Mouse (Mus musculus): ENCODE measurements around the gene Ift140.

Gene Ift140

DNA sequence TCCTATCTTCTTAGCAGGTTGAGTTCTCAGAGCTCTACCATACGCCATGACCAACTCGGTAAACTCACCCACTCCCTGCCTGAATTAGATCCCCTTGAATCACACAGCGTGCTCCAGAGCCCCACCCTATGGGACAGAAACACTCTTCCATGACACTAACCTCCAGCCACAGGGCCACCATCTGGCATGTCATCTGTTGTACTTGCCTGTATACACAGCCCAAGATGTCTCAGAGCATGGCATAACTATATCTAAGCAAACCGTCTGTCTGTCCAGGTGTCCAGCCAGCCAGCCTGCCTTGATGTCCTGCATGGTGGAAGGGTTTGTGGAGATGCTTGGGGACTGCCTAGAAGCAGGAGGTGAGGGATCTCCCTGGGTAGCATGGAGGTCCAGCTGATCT lies 61.0 kb downstream of the Ift140 start:
- DNase-seq (ENCODE audit: low spot score in 2 of 2) = peak in 1 of 2 experiments; percentile 23

DNA sequence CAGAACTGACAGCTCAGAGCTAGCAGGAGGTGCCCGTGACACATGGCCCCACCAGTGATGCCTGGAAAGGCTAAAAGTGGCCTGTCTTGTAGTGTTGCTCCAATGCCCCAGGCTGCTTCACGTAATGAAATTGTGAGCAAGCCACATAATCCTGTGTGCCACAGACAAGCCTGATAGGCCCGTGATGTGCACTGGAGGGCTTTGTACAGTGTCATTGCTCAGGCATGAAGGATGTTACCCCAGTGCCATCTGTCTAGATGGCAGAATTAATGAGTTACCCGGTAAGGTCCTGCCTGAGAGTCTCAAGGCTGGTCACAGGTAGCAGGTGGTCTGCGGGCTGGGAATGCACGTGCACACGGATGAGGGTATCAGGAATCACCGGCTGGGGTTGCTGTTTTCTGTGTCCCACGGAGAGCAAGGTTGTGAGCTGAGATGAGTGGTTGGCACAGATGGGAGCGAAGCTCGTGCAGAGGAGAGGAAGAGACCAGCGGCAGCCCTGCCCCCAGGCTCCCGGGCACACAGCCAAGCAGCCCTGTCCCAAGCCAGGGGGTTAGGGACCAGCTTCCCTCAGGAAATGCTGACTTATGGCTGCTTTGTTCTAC lies 62.0 kb downstream of the Ift140 start:
- DNase-seq (ENCODE audit: low spot score in 2 of 2) = peak in 1 of 2 experiments; percentile 34

DNA sequence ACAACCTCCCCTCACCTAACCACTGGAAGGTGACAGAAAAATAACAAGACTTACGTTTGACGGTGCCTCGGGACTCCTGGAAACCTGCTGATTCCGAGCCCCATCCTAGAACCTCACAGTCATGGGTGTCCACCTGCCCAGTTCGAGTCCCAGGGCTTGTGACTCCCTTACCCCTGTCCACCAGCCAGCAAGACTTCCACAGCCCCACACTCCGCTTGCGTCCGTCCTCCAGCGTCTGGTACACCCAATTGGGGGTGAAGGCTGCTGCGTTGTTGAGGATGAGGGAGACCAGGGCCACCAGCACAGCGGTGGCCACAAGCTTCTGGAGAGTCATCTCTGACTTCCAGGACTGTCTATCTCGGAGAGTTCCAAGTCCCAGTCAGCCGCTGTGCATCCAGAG lies 64.3 kb downstream of the Ift140 start:
- no peak for DNase-seq (ENCODE audit: low spot score in 2 of 2)

DNA sequence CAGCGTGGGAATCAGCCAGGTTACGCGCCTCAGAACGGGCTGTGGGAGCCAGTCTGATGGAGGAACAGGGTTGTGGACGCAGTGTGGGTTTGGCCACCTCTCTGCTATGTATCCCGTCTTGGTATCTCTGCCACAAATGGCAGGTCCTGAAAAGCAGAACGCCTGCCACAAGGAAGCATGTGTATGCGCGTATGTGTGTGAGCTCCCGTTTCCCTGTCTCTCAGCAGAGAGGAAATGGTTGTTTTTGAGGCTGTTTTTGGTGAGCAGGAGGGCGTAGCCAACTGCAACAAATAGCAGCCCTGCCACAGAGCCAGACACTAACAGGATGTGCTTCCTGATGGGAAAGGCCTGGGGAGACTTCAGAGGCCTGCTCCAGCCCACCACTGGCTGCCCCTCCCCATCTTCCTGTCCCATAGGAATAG lies 65.1 kb downstream of the Ift140 start:
- DNase-seq (ENCODE audit: low spot score in 2 of 2) = no peak

DNA sequence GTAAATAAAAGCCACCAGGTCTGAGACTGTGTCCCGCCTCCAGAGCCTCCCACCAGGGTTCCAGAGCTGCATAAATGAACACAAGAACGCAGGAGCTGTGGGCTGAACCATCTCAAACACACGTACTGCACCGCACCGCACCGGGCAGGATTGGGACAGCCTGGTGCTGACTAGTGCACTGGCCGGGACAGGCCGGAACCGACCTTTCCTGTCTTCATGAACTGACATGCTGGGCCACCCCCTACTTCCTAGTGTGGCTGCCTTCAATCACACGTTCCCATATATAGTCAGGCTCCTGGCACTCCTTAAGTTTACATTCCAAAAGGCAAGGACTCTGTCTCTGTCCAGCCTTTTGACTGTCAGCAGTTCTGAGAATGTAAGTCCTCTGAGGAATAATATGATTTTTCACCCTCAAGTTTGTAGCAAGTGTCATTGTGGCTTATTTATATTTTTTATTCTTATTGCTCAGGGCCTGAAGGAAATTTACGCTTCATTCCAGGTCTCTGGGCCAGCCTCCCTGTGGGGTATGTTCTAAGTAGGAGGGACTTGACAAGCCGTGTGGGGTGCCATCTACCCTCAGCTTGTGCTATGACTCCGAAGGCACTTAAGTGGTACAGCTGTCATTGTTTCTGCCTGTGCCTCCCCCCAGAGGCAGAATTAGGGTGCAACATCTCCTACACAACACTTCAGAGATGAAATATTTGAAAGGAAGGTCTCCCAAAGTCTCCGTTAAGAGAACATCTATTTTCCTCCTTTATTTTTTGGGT lies 66.4 kb downstream of the Ift140 start:
- DNase-seq (ENCODE audit: low spot score in 2 of 2) = no peak

DNA sequence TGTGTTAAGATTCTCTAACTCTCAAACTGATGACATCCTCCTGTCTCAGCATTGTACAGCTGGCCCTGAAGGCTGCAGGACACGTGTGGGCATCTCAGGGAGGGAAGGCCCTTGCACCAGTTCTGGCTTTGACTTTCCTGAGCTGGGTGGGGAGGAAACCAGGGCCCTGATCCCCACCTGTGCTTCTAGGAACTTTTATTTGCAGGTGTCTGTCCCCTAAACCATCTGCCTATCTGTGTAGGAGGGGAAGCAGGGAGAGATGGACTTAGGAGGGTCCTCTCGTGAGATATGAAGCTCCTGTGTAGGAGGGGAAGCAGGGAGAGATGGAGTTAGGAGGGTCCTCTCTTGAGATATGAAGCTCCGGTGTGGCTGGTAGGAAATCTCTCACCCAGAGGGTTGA lies 67.0 kb downstream of the Ift140 start:
- DNase-seq (ENCODE audit: low spot score in 2 of 2) = no peak

DNA sequence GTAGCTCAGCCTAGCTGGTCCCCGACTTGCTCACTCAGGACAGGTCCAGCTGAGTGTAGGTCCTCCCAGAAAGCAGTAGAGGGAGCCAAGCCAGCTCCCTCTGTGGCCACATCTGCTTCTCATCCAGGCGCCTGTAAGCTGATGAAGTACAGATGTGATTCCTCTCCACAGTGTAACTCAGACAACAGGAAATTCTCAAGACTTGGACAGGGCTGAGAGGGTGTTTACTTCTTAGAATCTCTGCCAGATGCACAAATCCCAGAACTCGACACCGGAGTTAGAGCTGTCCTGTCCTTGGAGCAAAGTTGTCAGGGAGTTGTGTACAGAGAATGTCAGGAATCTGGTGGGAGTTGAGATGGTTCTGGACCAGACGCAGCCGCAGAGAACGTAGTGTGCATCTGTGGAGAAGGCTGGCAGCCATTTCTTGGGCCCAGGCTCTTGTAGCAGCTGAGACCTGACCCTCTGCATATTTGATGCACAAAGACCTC lies 67.6 kb downstream of the Ift140 start, which contains the start of gene Tmem204:
Gene Tmem204, minus strand, starts transcription at position 148 of the 488 bp plus-strand sequence.
- DNase-seq (ENCODE audit: low spot score in 2 of 2) = no peak

DNA sequence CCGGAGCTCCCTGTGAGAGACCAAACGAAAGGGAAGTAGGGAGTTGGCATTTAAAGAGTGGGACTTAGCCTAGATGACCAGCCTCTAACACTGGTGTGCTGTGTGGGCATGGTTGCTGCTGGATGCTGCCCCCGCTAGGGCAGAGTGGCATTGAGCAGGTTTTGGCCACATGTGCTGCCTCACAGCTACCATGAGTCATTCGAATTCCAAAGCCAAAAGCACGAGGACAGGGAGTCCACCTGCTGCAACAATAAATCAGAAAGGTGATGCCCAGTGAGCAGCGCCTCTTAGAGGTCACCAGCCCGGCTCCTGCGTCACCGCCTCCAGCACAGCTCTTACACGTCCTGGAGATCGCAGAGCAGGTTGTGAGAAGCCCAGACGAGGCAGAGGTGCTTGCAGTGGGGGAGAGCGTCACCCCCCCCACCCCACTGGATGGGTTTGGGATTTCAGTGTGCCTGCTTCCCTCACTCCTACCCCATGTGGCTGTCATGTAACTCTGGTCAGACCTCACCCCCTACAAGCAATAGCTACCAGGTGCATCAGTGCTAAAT lies 69.0 kb downstream of the Ift140 start:
- no peak for DNase-seq (ENCODE audit: low spot score in 2 of 2)

DNA sequence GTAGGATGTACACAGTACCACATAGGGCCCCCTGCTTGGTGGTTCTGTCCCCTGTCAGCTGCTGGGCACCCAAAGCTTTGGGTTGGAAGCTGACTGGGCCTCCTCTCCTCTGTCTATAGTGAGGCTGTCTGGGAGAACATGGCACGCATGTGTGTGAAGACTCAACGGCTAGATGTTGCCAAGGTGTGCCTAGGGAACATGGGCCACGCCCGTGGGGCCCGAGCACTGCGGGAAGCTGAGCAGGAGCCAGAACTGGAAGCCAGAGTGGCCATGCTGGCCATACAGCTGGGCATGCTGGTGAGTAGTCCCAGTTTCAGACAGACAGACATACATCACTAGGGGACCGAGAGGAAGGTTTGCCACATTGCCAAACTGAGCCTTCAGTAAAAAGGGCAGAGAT lies 70.8 kb downstream of the Ift140 start:
- no peak for DNase-seq (ENCODE audit: low spot score in 2 of 2)

DNA sequence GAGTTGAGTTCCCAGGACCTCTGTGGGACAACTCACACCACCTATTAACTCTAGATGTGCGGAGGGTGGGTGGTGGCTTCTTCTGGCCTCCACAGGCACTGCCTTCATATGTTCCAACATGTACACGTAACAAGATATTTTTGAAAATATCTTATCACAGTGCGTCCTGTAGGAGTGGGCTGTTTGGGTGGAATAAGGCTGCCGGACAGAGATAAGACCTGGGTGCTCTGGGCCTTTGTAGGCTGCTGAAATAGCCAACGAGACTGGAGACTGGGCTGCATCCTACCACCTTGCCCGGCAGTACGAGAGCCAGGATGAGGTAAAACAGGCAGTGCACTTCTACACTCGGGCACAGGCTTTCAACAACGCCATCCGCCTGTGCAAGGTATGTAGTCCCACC lies 73.3 kb downstream of the Ift140 start:
- no peak for DNase-seq (ENCODE audit: low spot score in 2 of 2)

DNA sequence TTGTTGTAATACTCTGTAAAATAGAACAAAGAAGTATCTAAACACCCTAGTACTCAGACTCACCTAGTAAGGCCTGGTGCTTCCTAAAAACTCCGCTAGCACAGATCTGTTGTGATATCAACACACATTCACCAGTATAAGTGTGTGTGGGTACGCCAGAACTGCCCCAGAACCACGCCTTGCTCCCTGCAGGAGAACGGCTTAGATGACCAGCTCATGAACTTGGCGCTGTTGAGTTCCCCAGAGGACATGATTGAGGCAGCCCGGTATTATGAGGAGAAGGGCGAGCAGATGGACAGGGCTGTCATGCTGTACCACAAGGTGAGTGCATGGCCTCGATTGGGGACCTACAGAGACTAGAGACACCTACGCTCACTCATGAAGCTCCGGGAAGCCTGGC lies 74.6 kb downstream of the Ift140 start:
- no peak for DNase-seq (ENCODE audit: low spot score in 2 of 2)

DNA sequence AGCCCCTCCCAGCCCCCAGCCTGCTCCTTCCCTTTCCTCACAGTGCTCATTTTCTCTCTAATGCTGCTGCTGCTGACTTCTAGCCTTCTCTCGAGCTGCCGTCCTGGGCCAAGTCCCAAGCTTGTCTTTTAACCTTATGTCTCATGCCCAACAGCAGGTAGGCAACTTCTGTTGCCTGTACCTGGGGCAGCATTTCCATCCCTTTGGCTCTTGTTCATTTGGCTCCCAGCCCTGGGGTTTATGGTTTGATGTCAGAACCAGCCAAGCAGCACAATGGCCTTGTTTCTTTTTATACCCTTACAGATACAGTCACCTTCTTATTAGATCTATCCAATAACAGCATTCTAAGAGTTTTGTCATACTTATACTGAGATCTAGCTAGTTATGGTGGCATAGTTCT lies 80.3 kb downstream of the Ift140 start:
- DNase-seq (ENCODE audit: low spot score in 2 of 2) = no peak

DNA sequence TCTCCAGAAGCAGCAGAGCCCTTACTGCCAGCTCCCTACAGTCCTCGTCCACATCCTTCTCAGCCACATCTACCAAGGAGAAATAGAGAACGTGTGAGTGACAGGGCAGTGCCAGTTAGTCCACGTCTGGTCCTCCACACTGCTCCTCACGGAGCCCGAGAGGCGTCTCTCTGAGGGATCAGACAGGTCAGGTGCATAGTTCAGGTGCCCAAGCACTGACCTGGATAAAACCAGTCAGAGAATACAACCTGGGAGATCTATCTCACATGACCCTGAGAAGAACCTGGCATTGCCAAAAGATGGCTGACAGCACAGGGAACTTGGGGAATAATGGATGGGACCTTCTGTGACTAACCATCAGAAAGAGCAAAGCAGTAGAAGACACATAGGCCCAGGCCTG lies 84.2 kb downstream of the Ift140 start:
- DNase-seq (ENCODE audit: low spot score in 2 of 2) = no peak

DNA sequence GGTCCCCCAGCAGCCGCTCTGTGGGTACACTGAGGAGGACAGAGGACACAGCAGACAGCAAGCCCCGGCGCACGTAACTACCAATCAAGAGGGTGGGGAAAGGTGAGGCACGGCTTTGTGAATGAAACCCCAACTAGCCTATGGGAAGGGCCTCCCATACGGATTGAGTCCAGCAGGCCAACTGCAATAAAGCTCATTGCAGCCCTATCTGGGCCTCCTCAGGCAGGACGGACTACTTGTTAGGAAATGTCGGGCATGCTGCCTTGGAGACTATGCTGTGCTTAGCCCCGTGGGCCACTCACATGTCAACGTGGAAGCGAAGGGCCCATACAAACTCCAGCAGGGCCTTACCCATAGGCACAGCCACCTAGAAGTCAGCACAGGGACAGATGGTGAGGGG lies 85.5 kb downstream of the Ift140 start:
- DNase-seq (ENCODE audit: low spot score in 2 of 2) = no peak

DNA sequence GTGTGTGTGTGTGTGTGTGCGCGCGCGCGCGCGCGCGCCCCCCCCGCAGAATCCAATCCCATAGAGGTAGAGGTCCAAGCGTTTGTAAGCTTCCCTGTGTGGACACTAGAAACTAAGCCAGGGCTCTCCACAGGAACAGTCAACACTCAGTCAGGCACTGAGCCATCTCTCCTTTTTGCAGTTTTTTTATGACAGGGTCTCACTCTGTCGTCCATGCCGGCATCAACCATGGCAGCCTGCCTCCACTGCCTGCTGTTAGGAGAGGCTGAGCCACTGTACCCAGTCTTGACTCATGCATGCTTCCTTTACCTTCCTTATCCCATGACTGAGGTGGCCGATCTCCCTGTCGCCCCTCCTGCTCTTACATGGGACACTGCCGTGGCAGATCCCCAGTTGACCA lies 91.9 kb downstream of the Ift140 start:
- DNase-seq (ENCODE audit: low spot score in 2 of 2) = no peak

DNA sequence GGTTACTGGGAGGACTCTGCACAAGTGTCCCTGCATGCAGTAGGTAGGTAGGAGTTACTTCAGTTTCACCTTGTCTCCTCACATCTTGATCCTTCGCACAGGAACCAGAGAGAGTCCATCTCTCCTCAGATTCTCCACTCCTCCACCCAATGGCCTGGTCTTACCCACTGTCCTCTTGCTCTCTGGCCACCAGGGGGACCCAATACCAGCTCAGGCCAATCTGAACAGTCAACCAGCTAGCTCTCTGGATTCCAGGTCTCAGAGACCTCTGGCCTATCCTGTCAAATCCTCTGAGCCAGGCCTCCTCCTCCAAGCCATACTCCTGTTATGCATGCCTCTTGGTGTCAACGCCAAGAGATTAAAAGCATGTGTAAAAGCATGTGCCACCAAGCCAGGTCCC lies 93.7 kb downstream of the Ift140 start:
- no peak for DNase-seq (ENCODE audit: low spot score in 2 of 2)

DNA sequence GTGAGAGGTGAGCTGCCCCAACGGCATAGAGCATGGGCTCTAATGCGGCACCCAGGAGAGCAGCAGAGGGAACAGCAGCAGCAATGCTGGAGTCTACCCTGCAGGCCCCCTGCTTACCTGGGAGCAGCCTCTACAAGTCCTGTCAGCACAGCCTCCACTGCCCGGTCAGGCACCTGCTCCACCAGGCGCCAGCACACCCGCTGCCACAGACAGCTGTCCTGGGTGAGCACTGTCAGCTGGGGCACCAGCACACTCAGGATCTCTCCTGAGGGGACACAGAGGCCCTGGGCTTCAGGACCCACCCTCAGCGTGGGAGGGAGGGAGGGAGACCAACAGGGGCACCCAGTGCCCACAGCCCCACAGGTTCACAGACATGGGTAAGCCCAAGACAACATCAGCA lies 94.7 kb downstream of the Ift140 start:
- no peak for DNase-seq (ENCODE audit: low spot score in 2 of 2)

DNA sequence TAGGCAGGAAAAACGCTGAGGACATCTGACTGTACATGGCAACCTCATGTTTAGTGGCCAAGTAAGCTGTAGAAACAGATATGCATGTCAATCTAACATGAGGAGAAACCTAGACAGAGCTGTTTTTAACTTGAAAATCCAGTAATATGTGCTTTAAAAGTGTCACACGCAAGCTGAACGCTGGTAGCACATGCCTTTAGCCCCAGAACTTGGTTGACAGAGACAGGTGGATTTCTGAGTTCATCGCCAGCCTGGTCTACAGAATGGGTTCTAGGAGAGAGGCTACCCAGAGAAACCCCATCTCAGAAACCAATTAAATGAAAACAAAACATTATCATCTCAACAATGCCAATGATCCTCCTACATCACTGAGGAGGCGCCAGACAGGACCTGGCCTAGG lies 95.3 kb downstream of the Ift140 start:
- no peak for DNase-seq (ENCODE audit: low spot score in 2 of 2)

DNA sequence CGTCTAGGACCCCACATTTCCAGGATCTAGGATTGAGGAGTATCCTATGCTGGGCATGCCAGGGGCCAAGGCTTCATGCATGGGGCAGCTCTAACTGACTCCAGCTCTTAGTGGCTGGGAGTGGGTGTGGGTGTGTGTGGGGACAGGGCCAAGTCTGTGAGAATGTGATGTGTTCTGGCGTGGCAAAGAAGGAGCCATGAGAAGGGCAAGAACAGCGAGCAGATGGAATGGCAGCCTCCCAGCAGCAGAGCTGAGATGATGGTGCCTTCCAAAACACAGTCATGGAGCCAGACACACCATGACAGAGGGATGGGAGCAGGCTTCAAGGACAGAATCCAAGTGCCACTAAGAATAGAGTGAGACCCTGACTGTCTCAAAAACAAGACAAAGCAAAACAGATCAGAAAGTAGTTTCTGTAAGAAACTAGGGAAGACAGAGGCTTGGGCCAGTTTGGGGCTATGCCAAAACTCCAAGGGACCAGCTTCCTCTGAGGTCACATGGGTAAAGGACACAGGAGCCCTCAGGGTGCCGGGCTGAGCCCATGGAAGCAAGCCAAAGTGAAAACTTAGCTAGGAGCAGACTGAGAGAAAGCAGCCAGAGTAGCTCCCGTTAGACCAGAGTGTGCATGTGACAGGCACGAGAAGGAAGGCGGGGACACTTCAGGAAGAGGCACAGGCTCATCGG lies 96.0 kb downstream of the Ift140 start:
- peak in 1 of 2 experiments; percentile 55 for DNase-seq (ENCODE audit: low spot score in 2 of 2)

DNA sequence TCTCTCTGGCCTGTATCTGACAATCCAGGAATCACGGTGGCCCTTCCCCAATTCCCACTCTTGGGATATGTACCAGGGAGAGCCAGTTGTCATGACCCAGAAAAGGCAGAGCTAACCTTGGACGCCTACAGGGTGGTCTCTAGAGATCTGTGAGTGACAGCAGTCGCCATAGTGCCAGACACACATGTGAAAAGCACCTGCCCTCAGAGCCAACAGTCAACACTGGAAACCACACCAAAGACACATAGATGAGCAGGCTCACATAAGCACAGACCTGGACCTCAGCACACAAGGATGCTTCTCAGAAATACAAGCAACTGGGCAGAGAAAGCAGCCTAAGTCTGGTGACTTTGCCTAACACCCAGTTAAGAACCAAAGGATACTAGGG lies 96.5 kb downstream of the Ift140 start:
- DNase-seq (ENCODE audit: low spot score in 2 of 2) = no peak

DNA sequence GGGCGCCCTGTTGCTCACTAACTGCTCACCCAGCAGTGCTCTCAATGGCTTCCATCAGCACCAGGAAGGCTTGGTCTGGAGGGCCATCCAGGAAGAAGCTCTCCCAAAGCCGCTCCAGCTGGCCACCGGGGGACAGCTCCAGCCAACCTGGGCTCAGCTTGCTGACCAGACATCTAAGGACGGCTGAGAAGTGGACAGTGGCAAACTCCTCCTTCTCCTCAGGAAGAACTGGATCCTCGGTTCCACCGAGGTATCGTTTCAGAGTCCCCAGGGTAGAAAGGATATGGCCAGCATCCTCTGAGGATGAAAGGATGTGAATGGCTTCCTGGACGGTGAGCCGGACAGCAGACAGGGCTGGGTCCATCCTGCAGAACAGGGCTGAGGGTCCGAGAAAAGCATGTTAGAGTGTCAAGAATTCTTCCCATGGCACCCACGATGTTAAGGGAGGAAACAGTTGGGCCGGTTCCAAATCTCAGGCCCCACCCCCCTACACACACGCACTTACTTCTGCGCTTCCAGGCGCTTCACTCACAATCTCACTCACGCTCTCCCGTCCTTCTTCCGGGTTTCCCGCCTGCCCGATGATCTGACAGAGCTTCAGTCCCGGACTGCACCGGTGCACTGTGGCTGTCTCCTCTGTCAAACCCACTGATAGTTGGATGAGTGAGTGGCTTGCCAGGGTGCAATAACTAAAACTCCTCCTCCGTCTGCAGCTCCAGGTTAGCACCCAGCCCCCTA lies 99.2 kb downstream of the Ift140 start:
- no peak for DNase-seq (ENCODE audit: low spot score in 2 of 2)

All from left cerebral cortex, adult 9 months (tissue).